Mouse (Mus musculus): ENCODE data around the gene Gm21818. TPM values are rescaled to one million over a fixed set of nuclear protein-coding genes. Genes with fewer than 3 reads are reported as not detected.

Gm21818 gene
- total and polyA plus RNA-seq, 3 experiments = not detected

Other genes starting within 250 kb of the Gm21818 start
- gene Gm21761, start 243.2 kb upstream of the Gm21818 start, total RNA-seq (2014; fragmentation: Nextera tagmentation) = not detected in 2 replicates
- 0.16 TPM in 1 of 2 replicates, not detected in the other for gene Gm21761, start 243.2 kb upstream of the Gm21818 start, total RNA-seq (2017)
- not detected in 2 replicates for gene Gm21761, start 243.2 kb upstream of the Gm21818 start, polyA plus RNA-seq (2012)
- gene B020031M17Rik, start 221.6 kb upstream of the Gm21818 start, total RNA-seq (2014; fragmentation: Nextera tagmentation) = not detected in 2 replicates
- gene B020031M17Rik, start 221.6 kb upstream of the Gm21818 start, total RNA-seq (2017) = not detected in 2 replicates
- not detected in 2 replicates for gene B020031M17Rik, start 221.6 kb upstream of the Gm21818 start, polyA plus RNA-seq (2012)
- not detected in 2 replicates for gene Gm36079, start 145.4 kb upstream of the Gm21818 start, total RNA-seq (2014; fragmentation: Nextera tagmentation)
- gene Gm36079, start 145.4 kb upstream of the Gm21818 start, total RNA-seq (2017) = 0.35 and 1.7 TPM in 2 replicates
- gene Gm36079, start 145.4 kb upstream of the Gm21818 start, polyA plus RNA-seq (2012) = not detected in 2 replicates
- gene Gm21188, start 120.2 kb upstream of the Gm21818 start, total RNA-seq (2014; fragmentation: Nextera tagmentation) = not detected in 2 replicates
- 0.27 and 0.70 TPM in 2 replicates for gene Gm21188, start 120.2 kb upstream of the Gm21818 start, total RNA-seq (2017)
- gene Gm21188, start 120.2 kb upstream of the Gm21818 start, polyA plus RNA-seq (2012) = 0.02 TPM in 1 of 2 replicates, not detected in the other
- not detected in 2 replicates for gene Gm20767, start 32.2 kb upstream of the Gm21818 start, total RNA-seq (2014; fragmentation: Nextera tagmentation)
- 0.41 TPM in 1 of 2 replicates, not detected in the other for gene Gm20767, start 32.2 kb upstream of the Gm21818 start, total RNA-seq (2017)
- not detected in 2 replicates for gene Gm20767, start 32.2 kb upstream of the Gm21818 start, polyA plus RNA-seq (2012)
- gene Gm21762, start 43.5 kb downstream of the Gm21818 start, total RNA-seq (2014; fragmentation: Nextera tagmentation) = not detected in 2 replicates
- gene Gm21762, start 43.5 kb downstream of the Gm21818 start, total RNA-seq (2017) = not detected in 2 replicates
- not detected in 2 replicates for gene Gm21762, start 43.5 kb downstream of the Gm21818 start, polyA plus RNA-seq (2012)
- gene Gm21731, start 66.7 kb downstream of the Gm21818 start, total RNA-seq (2014; fragmentation: Nextera tagmentation) = not detected in 2 replicates
- not detected in 2 replicates for gene Gm21731, start 66.7 kb downstream of the Gm21818 start, total RNA-seq (2017)
- gene Gm21731, start 66.7 kb downstream of the Gm21818 start, polyA plus RNA-seq (2012) = not detected in 2 replicates
- gene AF067061, start 90.7 kb downstream of the Gm21818 start, total RNA-seq (2014; fragmentation: Nextera tagmentation) = not detected in 2 replicates
- gene AF067061, start 90.7 kb downstream of the Gm21818 start, total RNA-seq (2017) = 0.66 TPM in 1 of 2 replicates, not detected in the other
- gene AF067061, start 90.7 kb downstream of the Gm21818 start, polyA plus RNA-seq (2012) = not detected in 2 replicates
- not detected in 2 replicates for gene BC147527, start 128.0 kb downstream of the Gm21818 start, total RNA-seq (2014; fragmentation: Nextera tagmentation)
- gene BC147527, start 128.0 kb downstream of the Gm21818 start, total RNA-seq (2017) = not detected in 2 replicates
- not detected in 2 replicates for gene BC147527, start 128.0 kb downstream of the Gm21818 start, polyA plus RNA-seq (2012)
- gene Tcstv3, start 144.4 kb downstream of the Gm21818 start, total RNA-seq (2014; fragmentation: Nextera tagmentation) = not detected in 2 replicates
- gene Tcstv3, start 144.4 kb downstream of the Gm21818 start, total RNA-seq (2017) = 0.33 TPM in 1 of 2 replicates, not detected in the other
- not detected in 2 replicates for gene Tcstv3, start 144.4 kb downstream of the Gm21818 start, polyA plus RNA-seq (2012)